Mouse (Mus musculus) limb, embryonic 10.5 days (tissue): ENCODE data around the gene Pdcd6ip. TPM values are rescaled to one million over a fixed set of nuclear protein-coding genes. Genes with fewer than 3 reads are reported as not detected.
A peak's percentile ranks its signal among the peaks of the same experiment; 100 is the strongest.

Experiments
- DNase-seq: peaks from one replicate; pipeline ENCODE4 v3.0.0-alpha.2; 2017; ENCODE audit warnings: low spot score
- H3K27ac ChIP-seq: fragments of 300-500 bp; sonication (generic); 2 replicates; pipeline ENCODE4 v1.5.1; 2016; ENCODE audit warnings: mild to moderate bottlenecking
- H3K27me3 ChIP-seq: fragments of 300-500 bp; sonication (generic); 2 replicates; pipeline ENCODE4 v1.6.1; 2016; ENCODE audit warnings: low read depth, mild to moderate bottlenecking; ENCODE audit not compliant: poor library complexity, severe bottlenecking
- H3K36me3 ChIP-seq: fragments of 300-500 bp; sonication (generic); 2 replicates; pipeline ENCODE4 v1.6.1; 2016; ENCODE audit warnings: mild to moderate bottlenecking, moderate library complexity
- H3K4me1 ChIP-seq: fragments of 300-500 bp; sonication (generic); 2 replicates; pipeline ENCODE4 v1.6.1; 2016
- H3K4me3 ChIP-seq: fragments of 300-500 bp; sonication (generic); 2 replicates; pipeline ENCODE4 v1.5.1; 2016; ENCODE audit warnings: mild to moderate bottlenecking, moderate library complexity
- H3K9me3 ChIP-seq: fragments of 300-500 bp; sonication (generic); replicated peaks from 2 replicates; pipeline ENCODE4 v1.6.1; 2016; ENCODE audit warnings: mild to moderate bottlenecking
- WGBS: fragments of 180-500 bp; shearing (Covaris S2); methylation state at CpG from one replicate; pipeline ENCODE4 v1.1.7; 2016; 5-methylcytosine and 5-hydroxymethylcytosine counted together
- polyA plus RNA-seq: library from polyadenylated mRNA; unstranded; fragments of >200 nt; fragmentation: Nextera tagmentation; extraction: Ambion mirVana; gene quantifications from 2 replicates; pipeline ENCODE4 v1.2.1, GENCODE M21; 2016

Gene Pdcd6ip
- 58.8 and 59.2 TPM in 2 replicates for polyA plus RNA-seq

- H3K36me3 ChIP-seq = no peaks in the 10 kb centered on the region; the same call in 1 of the 2 replicates
- 2% methylated on average over 77 of the region's 77 CpGs for WGBS
- H3K27me3 ChIP-seq = no peaks in the 10 kb centered on the region
- H3K27ac ChIP-seq = peak within 1 kb of the TSS; percentile 94
- peak within 1 kb of the TSS; percentile 95 for H3K4me3 ChIP-seq
- no peaks in the 10 kb centered on the region for H3K9me3 ChIP-seq
- peak; percentile 95 for DNase-seq
- peaks cover 19% of the 10 kb centered on the region for H3K4me1 ChIP-seq
Measured at GRCm38 (mm10) chr9:113707481-113708360, at the start of gene Pdcd6ip. Pdcd6ip (minus strand) TSS chr9:113708259.

GRCm38 (mm10) chr9:113755888-113756719 lies 48.0 kb upstream of the Pdcd6ip start:
- no peaks in the 10 kb centered on the region for H3K4me1 ChIP-seq
- no peaks in the 10 kb centered on the region for H3K27me3 ChIP-seq
- no peak overlapping the region for H3K27ac ChIP-seq
- peaks cover 24% of the 10 kb centered on the region for H3K36me3 ChIP-seq
- H3K4me3 ChIP-seq = no peak overlapping the region
- 89% methylated on average over 15 of the region's 15 CpGs for WGBS
- no peak for DNase-seq
- no peaks in the 10 kb centered on the region for H3K9me3 ChIP-seq

- Histone ChIP-seq H3K4me3 (no peak overlapping the region), H3K27me3 (no peaks in the 10 kb centered on the region), H3K9me3 (no peaks in the 10 kb centered on the region), H3K27ac (no peak overlapping the region), H3K36me3 (peaks cover 11% of the 10 kb centered on the region), H3K4me1 (no peaks in the 10 kb centered on the region)
- DNase-seq = no peak
- 91% methylated on average over 7 of the region's 7 CpGs for WGBS
Measured at GRCm38 (mm10) chr9:113749356-113749755, 41.3 kb upstream of the Pdcd6ip start.

- Histone ChIP-seq H3K36me3 (no peaks in the 10 kb centered on the region), H3K27me3 (no peaks in the 10 kb centered on the region), H3K27ac (no peak overlapping the region), H3K9me3 (no peaks in the 10 kb centered on the region), H3K4me3 (no peak overlapping the region), H3K4me1 (peaks cover 17% of the 10 kb centered on the region)
- 72% methylated on average over 3 of the region's 3 CpGs for WGBS
- no peak for DNase-seq
Measured at GRCm38 (mm10) chr9:113743291-113743690, 35.2 kb upstream of the Pdcd6ip start.

- Histone ChIP-seq H3K36me3 (no peaks in the 10 kb centered on the region), H3K4me1 (peaks cover 17% of the 10 kb centered on the region), H3K4me3 (peak overlapping the region; percentile 96), H3K27me3 (no peaks in the 10 kb centered on the region), H3K27ac (peak overlapping the region; percentile 95; the same call in 1 of the 2 replicates), H3K9me3 (no peaks in the 10 kb centered on the region)
- DNase-seq = peak; percentile 39
- 10% methylated on average over 17 of the region's 17 CpGs for WGBS
Measured at GRCm38 (mm10) chr9:113742361-113742794, 34.3 kb upstream of the Pdcd6ip start.

- DNase-seq = peak; percentile 78
- Histone ChIP-seq H3K27me3 (no peaks in the 10 kb centered on the region), H3K9me3 (no peaks in the 10 kb centered on the region), H3K4me3 (peak overlapping the region; percentile 96), H3K27ac (peak overlapping the region; percentile 95), H3K4me1 (peaks cover 17% of the 10 kb centered on the region), H3K36me3 (no peaks in the 10 kb centered on the region)
- WGBS = under 1% methylated on average over 64 of the region's 64 CpGs
Measured at GRCm38 (mm10) chr9:113741637-113742137, 33.6 kb upstream of the Pdcd6ip start.

GRCm38 (mm10) chr9:113741108-113741636 lies 33.1 kb upstream of the Pdcd6ip start, which contains the start of gene Clasp2:
Clasp2 (plus strand) TSS chr9:113741473.
- under 1% methylated on average over 63 of the region's 63 CpGs for WGBS
- H3K27me3 ChIP-seq = no peaks in the 10 kb centered on the region
- H3K27ac ChIP-seq = peak within 1 kb of the TSS; percentile 95
- H3K4me3 ChIP-seq = peak within 1 kb of the TSS; percentile 96
- peaks cover 17% of the 10 kb centered on the region for H3K4me1 ChIP-seq
- H3K36me3 ChIP-seq = no peaks in the 10 kb centered on the region
- DNase-seq = peak; percentile 87
- H3K9me3 ChIP-seq = no peaks in the 10 kb centered on the region

GRCm38 (mm10) chr9:113738941-113739340 lies 30.9 kb upstream of the Pdcd6ip start:
- no peaks in the 10 kb centered on the region for H3K36me3 ChIP-seq
- WGBS = 89% methylated on average over 6 of the region's 6 CpGs

GRCm38 (mm10) chr9:113738021-113738420 lies 30.0 kb upstream of the Pdcd6ip start:
- Histone ChIP-seq H3K9me3 (no peaks in the 10 kb centered on the region), H3K4me1 (peaks cover 16% of the 10 kb centered on the region), H3K4me3 (no peak overlapping the region), H3K36me3 (no peaks in the 10 kb centered on the region), H3K27me3 (no peaks in the 10 kb centered on the region), H3K27ac (no peak overlapping the region)
- DNase-seq = no peak
- WGBS = 78% methylated on average over 9 of the region's 9 CpGs

More at GRCm38 (mm10) chr9:113738941-113739340, 30.9 kb upstream of the Pdcd6ip start:
- H3K9me3 ChIP-seq = no peaks in the 10 kb centered on the region
- H3K4me1 ChIP-seq = peaks cover 20% of the 10 kb centered on the region
- no peak overlapping the region for H3K4me3 ChIP-seq
- H3K27ac ChIP-seq = no peak overlapping the region
- DNase-seq = no peak
- no peaks in the 10 kb centered on the region for H3K27me3 ChIP-seq

GRCm38 (mm10) chr9:113735920-113736319 lies 27.9 kb upstream of the Pdcd6ip start:
- Histone ChIP-seq H3K36me3 (no peaks in the 10 kb centered on the region), H3K27me3 (no peaks in the 10 kb centered on the region), H3K4me1 (peaks cover 9% of the 10 kb centered on the region), H3K4me3 (no peak overlapping the region), H3K9me3 (no peaks in the 10 kb centered on the region), H3K27ac (no peak overlapping the region)
- no peak for DNase-seq

- WGBS = 89% methylated on average over 3 of the region's 3 CpGs
- H3K36me3 ChIP-seq = no peaks in the 10 kb centered on the region
- no peak overlapping the region for H3K27ac ChIP-seq
- H3K9me3 ChIP-seq = no peaks in the 10 kb centered on the region
- no peaks in the 10 kb centered on the region for H3K27me3 ChIP-seq
- H3K4me3 ChIP-seq = no peak overlapping the region
- H3K4me1 ChIP-seq = peaks cover 3% of the 10 kb centered on the region; the same call in 1 of the 2 replicates
- DNase-seq = no peak
Measured at GRCm38 (mm10) chr9:113731540-113731939, 23.5 kb upstream of the Pdcd6ip start.

- H3K4me1 ChIP-seq = no peaks in the 10 kb centered on the region
- no peak for DNase-seq
- H3K36me3 ChIP-seq = no peaks in the 10 kb centered on the region
- H3K4me3 ChIP-seq = no peak overlapping the region
- no peaks in the 10 kb centered on the region for H3K27me3 ChIP-seq
- no peaks in the 10 kb centered on the region for H3K9me3 ChIP-seq
- 92% methylated on average over 18 of the region's 18 CpGs for WGBS
- H3K27ac ChIP-seq = no peak overlapping the region
Measured at GRCm38 (mm10) chr9:113726991-113727680, 19.1 kb upstream of the Pdcd6ip start.
